Mouse (Mus musculus) hindbrain, embryonic 16.5 days (tissue): ENCODE measurements around the gene Lrrc15. TPM values are rescaled to one million over a fixed set of nuclear protein-coding genes. Genes with fewer than 3 reads are reported as not detected.

Experiments used
- ATAC-seq: fragments of 200-750 bp; cut with Nextera tagmentation; 2 replicates; pipeline ENCODE4 v1.8.0; 2017; ENCODE audit warnings: moderate TSS enrichment, moderate library complexity
- H3K27ac ChIP-seq: fragments of 300-500 bp; sonication (generic); 2 replicates; pipeline ENCODE4 v1.5.1; 2014; ENCODE audit warnings: low read depth, mild to moderate bottlenecking, control low read depth, low read length, moderate library complexity
- H3K27me3 ChIP-seq: fragments of 300-500 bp; sonication (generic); replicated peaks from 2 replicates; pipeline ENCODE4 v1.6.1; 2014; ENCODE audit warnings: low read length; ENCODE audit not compliant: control insufficient read depth, insufficient read depth
- H3K36me3 ChIP-seq: fragments of 300-500 bp; sonication (generic); 2 replicates; pipeline ENCODE4 v1.6.1; 2014; ENCODE audit warnings: mild to moderate bottlenecking, low read length, moderate library complexity, mixed read lengths; ENCODE audit not compliant: control insufficient read depth, insufficient read depth
- H3K4me1 ChIP-seq: fragments of 300-500 bp; sonication (generic); 2 replicates; pipeline ENCODE4 v1.6.1; 2014; ENCODE audit warnings: low read depth, low read length; ENCODE audit not compliant: control insufficient read depth, insufficient read depth
- H3K4me2 ChIP-seq: fragments of 300-500 bp; sonication (generic); 2 replicates; pipeline ENCODE4 v1.6.1; 2014; ENCODE audit warnings: mild to moderate bottlenecking, low read length, control low read depth, moderate library complexity
- H3K4me3 ChIP-seq: fragments of 300-500 bp; sonication (generic); 2 replicates; pipeline ENCODE4 v1.5.1; 2014; ENCODE audit warnings: mild to moderate bottlenecking, low read length, control low read depth, moderate library complexity
- H3K9ac ChIP-seq: fragments of 300-500 bp; sonication (generic); 2 replicates; pipeline ENCODE4 v1.6.1; 2014; ENCODE audit warnings: low read depth, mild to moderate bottlenecking, control low read depth, low read length, moderate library complexity
- H3K9me3 ChIP-seq: fragments of 300-500 bp; sonication (generic); 2 replicates; pipeline ENCODE4 v1.6.1; 2014; ENCODE audit warnings: mild to moderate bottlenecking, low read length, moderate library complexity; ENCODE audit not compliant: control insufficient read depth
- WGBS: fragments of 180-500 bp; shearing (Covaris S2); extraction: QIAGEN DNeasy Blood & Tissue Kit; methylation state at CpG from one replicate; pipeline ENCODE4 v1.1.7; 2014; 5-methylcytosine and 5-hydroxymethylcytosine counted together
- polyA plus RNA-seq: library from polyadenylated mRNA; unstranded; fragments of >200 nt; fragmentation: Nextera tagmentation; extraction: Ambion mirVana; gene quantifications from 2 replicates; pipeline ENCODE4 v1.2.1, GENCODE M21; 2015

Lrrc15 gene
- polyA plus RNA-seq, 1 experiment from 2014 or later = 0.40 TPM

DNA sequence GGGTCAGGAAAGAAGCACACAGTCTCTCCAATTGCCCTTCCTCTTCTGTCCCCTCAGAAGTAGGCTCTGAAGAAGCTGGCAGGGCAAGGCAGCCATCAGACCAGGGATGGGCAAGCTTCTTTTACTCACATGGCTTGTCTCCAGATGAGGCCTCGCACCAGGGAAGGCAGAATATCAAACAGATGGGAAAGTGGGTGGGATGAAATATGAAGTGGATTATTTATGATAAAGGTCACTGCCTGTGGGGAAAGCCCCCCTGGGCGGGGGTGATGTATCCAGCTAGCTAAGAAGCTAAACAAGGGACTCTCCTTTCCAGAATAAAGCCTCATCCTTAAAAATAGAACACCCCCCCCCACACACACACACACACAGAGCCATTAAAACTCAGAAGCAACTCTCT, 47.5 kb downstream of the Lrrc15 start:
- Histone ChIP-seq H3K9me3 (no peaks in the 10 kb centered on the region), H3K27ac (no peak overlapping the region), H3K27me3 (peaks cover 25% of the 10 kb centered on the region), H3K9ac (no peak overlapping the region), H3K4me2 (no peak overlapping the region), H3K36me3 (no peaks in the 10 kb centered on the region), H3K4me3 (no peak overlapping the region), H3K4me1 (peaks cover 9% of the 10 kb centered on the region)
- 52% methylated on average over 2 of the region's 2 CpGs for WGBS
- ATAC-seq = no peak

DNA sequence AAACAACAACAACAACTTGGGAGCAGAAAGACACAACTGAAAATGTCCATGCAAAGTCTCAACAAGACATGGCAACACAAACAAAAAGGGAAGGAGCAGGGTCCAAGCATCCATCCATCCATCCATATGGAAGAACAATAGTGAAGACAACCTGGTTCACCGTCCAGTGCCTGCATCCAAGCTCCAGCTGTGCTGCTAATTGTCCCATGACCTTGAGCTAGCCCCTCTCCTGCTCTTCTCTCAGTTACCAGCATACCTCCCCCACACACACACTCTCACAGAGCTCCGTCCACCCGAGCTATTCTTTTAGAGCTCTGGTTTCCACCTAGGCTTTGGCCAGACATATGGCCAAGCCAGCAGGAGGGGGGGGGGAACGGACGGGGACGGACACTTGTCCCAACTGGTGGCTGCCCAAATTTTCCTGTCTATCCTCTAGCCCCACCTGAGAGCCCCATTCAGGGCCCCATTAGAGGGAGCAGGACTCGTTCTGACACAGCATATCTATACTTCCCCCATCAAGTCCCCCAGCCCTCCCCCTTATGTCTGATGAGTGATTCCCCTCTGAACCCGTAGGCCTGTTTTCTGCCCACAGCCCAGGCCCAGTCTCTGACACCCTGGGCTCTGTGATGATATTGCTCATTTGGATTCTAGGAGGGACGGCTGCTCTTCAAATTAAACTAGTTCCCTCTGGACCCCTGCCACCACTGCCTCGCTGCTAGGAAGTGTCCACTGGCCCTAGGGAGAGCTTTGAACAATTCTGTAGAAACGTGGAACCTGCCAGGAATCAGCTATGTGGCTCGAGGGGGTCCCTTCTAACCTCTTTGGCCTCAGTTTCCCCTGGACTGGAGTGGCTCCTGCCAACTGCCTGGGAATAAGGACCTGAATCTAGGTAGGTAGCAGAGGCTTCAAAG, 48.2 kb downstream of the Lrrc15 start:
- Histone ChIP-seq H3K27me3 (peaks cover 25% of the 10 kb centered on the region), H3K4me1 (peaks cover 9% of the 10 kb centered on the region), H3K4me2 (no peak overlapping the region), H3K27ac (no peak overlapping the region), H3K4me3 (no peak overlapping the region), H3K9me3 (no peaks in the 10 kb centered on the region), H3K36me3 (no peaks in the 10 kb centered on the region), H3K9ac (no peak overlapping the region)
- ATAC-seq = 0 out of 2 replicates have a peak, but pooled peaks have one; percentile 16
- 46% methylated on average over 12 of the region's 12 CpGs for WGBS

DNA sequence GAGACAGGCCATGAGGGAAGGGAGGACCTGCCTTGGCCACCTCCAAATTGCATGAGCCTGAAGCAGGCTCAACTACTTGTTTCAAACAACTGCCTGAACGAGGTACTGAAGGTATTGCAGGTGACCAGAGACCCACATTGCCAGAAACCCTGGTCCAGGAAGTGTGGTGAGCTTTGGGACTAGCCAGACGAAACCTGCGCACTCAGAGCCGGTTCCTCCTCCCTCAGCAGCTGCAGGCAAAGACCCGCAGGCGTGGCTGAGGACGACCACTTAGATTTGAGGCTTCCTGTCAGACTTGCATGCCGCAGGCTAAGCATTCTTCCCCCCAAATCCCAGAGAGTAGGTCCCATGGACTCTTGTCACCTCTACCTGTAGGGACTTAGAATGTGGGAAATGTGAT, 49.0 kb downstream of the Lrrc15 start:
- ATAC-seq = no peak
- Histone ChIP-seq H3K4me3 (no peak overlapping the region), H3K9ac (no peak overlapping the region), H3K36me3 (no peaks in the 10 kb centered on the region), H3K9me3 (no peaks in the 10 kb centered on the region), H3K27ac (no peak overlapping the region), H3K4me1 (peaks cover 9% of the 10 kb centered on the region), H3K4me2 (no peak overlapping the region), H3K27me3 (peaks cover 25% of the 10 kb centered on the region)
- WGBS = 45% methylated on average over 8 of the region's 8 CpGs

DNA sequence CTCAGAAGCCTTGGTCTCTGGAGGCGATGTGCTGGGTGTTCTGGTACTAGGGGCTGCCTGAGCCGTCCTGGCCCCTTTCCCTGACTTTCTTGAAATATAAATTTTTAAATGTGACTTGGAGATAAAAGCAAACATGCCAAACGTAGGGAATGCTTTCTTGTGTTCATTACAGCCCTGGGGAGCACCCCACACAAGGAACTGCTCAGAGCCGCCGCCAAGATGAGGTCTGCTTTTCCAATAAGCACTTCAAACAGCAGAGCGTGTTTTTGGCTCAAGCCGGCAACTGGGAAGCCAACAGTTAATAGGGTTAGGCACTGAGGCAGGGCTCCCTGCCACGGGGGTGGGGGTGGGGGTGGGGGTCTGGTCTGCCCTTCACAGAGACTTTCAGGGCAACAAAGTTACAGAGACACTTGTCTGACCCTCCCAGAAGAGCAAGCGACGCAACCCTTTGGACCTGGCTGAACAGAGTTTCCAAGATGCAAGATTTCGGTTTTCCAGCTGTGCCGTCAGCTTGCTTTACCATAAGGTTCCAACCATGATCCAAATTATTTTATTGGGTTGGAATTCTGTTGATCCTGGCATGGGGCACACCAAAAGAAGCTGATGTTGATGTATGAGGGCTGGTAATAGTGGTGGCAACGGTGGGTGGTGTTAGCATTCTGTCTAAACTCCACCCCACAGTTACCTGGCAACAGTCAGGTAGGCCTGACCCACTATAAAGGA, 51.0 kb downstream of the Lrrc15 start:
- Histone ChIP-seq H3K4me2 (no peak overlapping the region), H3K36me3 (no peaks in the 10 kb centered on the region), H3K4me1 (peaks cover 9% of the 10 kb centered on the region), H3K27ac (no peak overlapping the region), H3K9ac (no peak overlapping the region), H3K9me3 (no peaks in the 10 kb centered on the region), H3K4me3 (no peak overlapping the region), H3K27me3 (peaks cover 16% of the 10 kb centered on the region)
- no peak for ATAC-seq
- WGBS = 30% methylated on average over 13 of the region's 13 CpGs

DNA sequence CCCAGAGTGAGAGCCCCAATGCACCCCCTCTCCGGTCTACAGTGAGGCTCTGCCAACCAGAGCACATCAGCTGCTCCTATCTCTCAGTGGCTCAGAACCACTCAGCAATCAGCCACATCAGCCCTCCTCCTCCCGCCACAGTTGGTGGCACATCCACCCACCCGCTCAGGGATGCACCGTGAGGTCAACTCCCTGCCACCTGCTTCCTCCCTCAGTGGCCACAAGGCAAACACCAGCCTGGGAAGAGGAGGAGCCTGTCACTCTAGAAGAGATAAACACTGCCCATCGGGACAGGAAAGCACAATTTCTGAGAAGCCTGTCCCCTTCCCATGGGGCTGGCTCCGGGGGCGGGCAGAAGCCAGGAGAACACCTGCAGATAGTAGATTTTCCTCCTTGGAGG, 55.7 kb downstream of the Lrrc15 start:
- Histone ChIP-seq H3K9me3 (no peaks in the 10 kb centered on the region), H3K4me2 (no peak overlapping the region), H3K27me3 (peaks cover 5% of the 10 kb centered on the region), H3K4me3 (no peak overlapping the region), H3K36me3 (no peaks in the 10 kb centered on the region), H3K9ac (no peak overlapping the region), H3K27ac (no peak overlapping the region), H3K4me1 (no peaks in the 10 kb centered on the region; the same call in 1 of the 2 replicates)
- ATAC-seq = no peak
- 60% methylated on average over 7 of the region's 7 CpGs for WGBS

GRCm38 (mm10) chr16:30221161-30221782, 61.8 kb downstream of the Lrrc15 start:
- ATAC-seq = no peak
- H3K4me2 ChIP-seq = no peak overlapping the region
- H3K27me3 ChIP-seq = peaks cover 3% of the 10 kb centered on the region
- H3K4me1 ChIP-seq = no peaks in the 10 kb centered on the region
- H3K27ac ChIP-seq = no peak overlapping the region
- WGBS = 66% methylated on average over 13 of the region's 13 CpGs
- no peaks in the 10 kb centered on the region for H3K9me3 ChIP-seq
- H3K9ac ChIP-seq = no peak overlapping the region
- no peaks in the 10 kb centered on the region for H3K36me3 ChIP-seq
- no peak overlapping the region for H3K4me3 ChIP-seq

Other genes with a start within 250 kb of the Lrrc15 start
- gene Hes1, start 218.9 kb downstream of the Lrrc15 start, polyA plus RNA-seq = 8.4 and 8.5 TPM in 2 replicates
- gene Cpn2, start 15.8 kb downstream of the Lrrc15 start, polyA plus RNA-seq = not detected in 2 replicates
- gene Gp5, start 27.5 kb upstream of the Lrrc15 start, polyA plus RNA-seq = 0.55 and 0.95 TPM in 2 replicates
- gene Atp13a3, start 122.7 kb upstream of the Lrrc15 start, polyA plus RNA-seq = 5.7 and 6.9 TPM in 2 replicates